Mouse (Mus musculus) forebrain, embryonic 14.5 days (tissue): ENCODE results near the gene Mrpl19. TPM values are rescaled to one million over a fixed set of nuclear protein-coding genes. Genes with fewer than 3 reads are reported as not detected.

Experiments
- ATAC-seq: fragments of 200-750 bp; cut with Nextera tagmentation; 2 replicates; pipeline ENCODE4 v1.8.0; 2017; ENCODE audit warnings: mild to moderate bottlenecking, moderate library complexity
- DNase-seq: peaks from one replicate; pipeline ENCODE4 v3.0.0-alpha.2; 2015; ENCODE audit warnings: low spot score
- H3K27ac ChIP-seq: fragments of 300-500 bp; sonication (generic); 2 replicates; pipeline ENCODE4 v1.5.1; 2014; ENCODE audit warnings: low read depth, mild to moderate bottlenecking, control low read depth, low read length, moderate library complexity
- H3K27me3 ChIP-seq: fragments of 300-500 bp; sonication (generic); replicated peaks from 2 replicates; pipeline ENCODE4 v1.6.1; 2014; ENCODE audit warnings: low read length, control low read depth, mixed read lengths; ENCODE audit not compliant: control insufficient read depth, insufficient read depth
- H3K36me3 ChIP-seq: fragments of 300-500 bp; sonication (generic); 2 replicates; pipeline ENCODE4 v1.6.1; 2014; ENCODE audit warnings: low read length, control low read depth; ENCODE audit not compliant: control insufficient read depth, insufficient read depth
- H3K4me1 ChIP-seq: fragments of 300-500 bp; sonication (generic); 2 replicates; pipeline ENCODE4 v1.6.1; 2014; ENCODE audit warnings: antibody characterized with exemption, low read length, control low read depth; ENCODE audit not compliant: control insufficient read depth, insufficient read depth
- H3K4me2 ChIP-seq: fragments of 300-500 bp; sonication (generic); 2 replicates; pipeline ENCODE4 v1.6.1; 2014; ENCODE audit warnings: mild to moderate bottlenecking, control low read depth, low read length
- H3K4me3 ChIP-seq: fragments of 300-500 bp; sonication (generic); 2 replicates; pipeline ENCODE4 v1.5.1; 2014; ENCODE audit warnings: low read depth, low read length, control low read depth
- H3K9ac ChIP-seq: fragments of 300-500 bp; sonication (generic); 2 replicates; pipeline ENCODE4 v1.6.1; 2014; ENCODE audit warnings: mild to moderate bottlenecking, low read length, control low read depth, moderate library complexity
- H3K9me3 ChIP-seq: fragments of 300-500 bp; sonication (generic); replicated peaks from 2 replicates; pipeline ENCODE4 v1.6.1; 2016; ENCODE audit warnings: low read length, control low read depth, mixed read lengths; ENCODE audit not compliant: control insufficient read depth
- WGBS: fragments of 180-500 bp; shearing (Covaris S2); extraction: QIAGEN DNeasy Blood & Tissue Kit; methylation state at CpG from one replicate; pipeline ENCODE4 v1.1.7; 2014; 5-methylcytosine and 5-hydroxymethylcytosine counted together
- polyA plus RNA-seq: library from polyadenylated mRNA; unstranded; fragments of >200 nt; fragmentation: Nextera tagmentation; extraction: Ambion mirVana; gene quantifications from 2 replicates; pipeline ENCODE4 v1.2.1, GENCODE M21; 2014

Gene Mrpl19
- polyA plus RNA-seq, 1 experiment from 2014 or later = 32.9 TPM

GRCm38 (mm10) chr6:81955133-81955532, 10.6 kb downstream of the Mrpl19 start:
- 95% methylated on average over 5 of the region's 5 CpGs for WGBS
- H3K36me3 ChIP-seq = peaks cover 83% of the 10 kb centered on the region
- no peak for DNase-seq
- no peaks in the 10 kb centered on the region for H3K9me3 ChIP-seq
- no peak overlapping the region for H3K27ac ChIP-seq
- H3K4me2 ChIP-seq = no peak overlapping the region
- H3K4me3 ChIP-seq = no peak overlapping the region
- no peaks in the 10 kb centered on the region for H3K4me1 ChIP-seq
- no peaks in the 10 kb centered on the region for H3K27me3 ChIP-seq
- no peak for ATAC-seq
- no peak overlapping the region for H3K9ac ChIP-seq

GRCm38 (mm10) chr6:81946906-81947305, 18.9 kb downstream of the Mrpl19 start:
- H3K9me3 ChIP-seq = no peaks in the 10 kb centered on the region
- H3K27ac ChIP-seq = no peak overlapping the region
- no peak overlapping the region for H3K4me3 ChIP-seq
- no peak overlapping the region for H3K4me2 ChIP-seq
- no peak overlapping the region for H3K9ac ChIP-seq
- ATAC-seq = no peak
- peaks cover 83% of the 10 kb centered on the region for H3K36me3 ChIP-seq
- DNase-seq = no peak
- 96% methylated on average over 6 of the region's 6 CpGs for WGBS
- H3K27me3 ChIP-seq = no peaks in the 10 kb centered on the region
- no peaks in the 10 kb centered on the region for H3K4me1 ChIP-seq

GRCm38 (mm10) chr6:81944432-81944831, 21.3 kb downstream of the Mrpl19 start:
- no peaks in the 10 kb centered on the region for H3K27me3 ChIP-seq
- no peak overlapping the region for H3K27ac ChIP-seq
- no peak for ATAC-seq
- H3K4me2 ChIP-seq = no peak overlapping the region
- H3K9me3 ChIP-seq = no peaks in the 10 kb centered on the region
- 93% methylated on average over 3 of the region's 3 CpGs for WGBS
- H3K9ac ChIP-seq = no peak overlapping the region
- no peak for DNase-seq
- no peak overlapping the region for H3K4me3 ChIP-seq
- H3K4me1 ChIP-seq = no peaks in the 10 kb centered on the region
- H3K36me3 ChIP-seq = peaks cover 85% of the 10 kb centered on the region

GRCm38 (mm10) chr6:81943281-81943680, 22.5 kb downstream of the Mrpl19 start:
- Histone ChIP-seq H3K9me3 (no peaks in the 10 kb centered on the region), H3K36me3 (peaks cover 82% of the 10 kb centered on the region), H3K9ac (no peak overlapping the region), H3K27ac (no peak overlapping the region), H3K4me2 (no peak overlapping the region), H3K4me3 (no peak overlapping the region), H3K27me3 (no peaks in the 10 kb centered on the region), H3K4me1 (no peaks in the 10 kb centered on the region)
- no peak for DNase-seq
- no peak for ATAC-seq
- WGBS = 96% methylated on average over 2 of the region's 2 CpGs

- Histone ChIP-seq H3K36me3 (peaks cover 81% of the 10 kb centered on the region), H3K27me3 (no peaks in the 10 kb centered on the region), H3K4me1 (no peaks in the 10 kb centered on the region), H3K9ac (no peak overlapping the region), H3K27ac (no peak overlapping the region), H3K9me3 (no peaks in the 10 kb centered on the region), H3K4me2 (no peak overlapping the region), H3K4me3 (no peak overlapping the region)
- DNase-seq = no peak
- 94% methylated on average over 5 of the region's 5 CpGs for WGBS
- ATAC-seq = no peak
These were observed 24.0 kb downstream of the Mrpl19 start for GRCm38 (mm10) chr6:81941718-81942117.

- Histone ChIP-seq H3K36me3 (peaks cover 80% of the 10 kb centered on the region), H3K4me3 (no peak overlapping the region), H3K9ac (no peak overlapping the region), H3K27ac (no peak overlapping the region), H3K4me2 (no peak overlapping the region), H3K4me1 (no peaks in the 10 kb centered on the region), H3K27me3 (no peaks in the 10 kb centered on the region), H3K9me3 (no peaks in the 10 kb centered on the region)
- WGBS = 96% methylated on average over 3 of the region's 3 CpGs
- ATAC-seq (no peak), DNase-seq (no peak)
These were observed 32.5 kb downstream of the Mrpl19 start for GRCm38 (mm10) chr6:81933281-81933680.

GRCm38 (mm10) chr6:81929402-81929801, 36.4 kb downstream of the Mrpl19 start:
- WGBS = 86% methylated on average over 4 of the region's 4 CpGs
- H3K36me3 ChIP-seq = peaks cover 80% of the 10 kb centered on the region

GRCm38 (mm10) chr6:81924304-81924703, 41.5 kb downstream of the Mrpl19 start:
- peak overlapping the region; percentile 66 for H3K4me3 ChIP-seq
- peak; percentile 45; the same call in 1 of the 2 replicates for ATAC-seq
- DNase-seq = peak; percentile 8
- H3K4me1 ChIP-seq = peaks cover 6% of the 10 kb centered on the region
- H3K4me2 ChIP-seq = peak overlapping the region; percentile 58
- peak overlapping the region; percentile 79 for H3K9ac ChIP-seq
- no peaks in the 10 kb centered on the region for H3K9me3 ChIP-seq
- H3K27ac ChIP-seq = no peak overlapping the region
- H3K36me3 ChIP-seq = peaks cover 35% of the 10 kb centered on the region
- WGBS = 13% methylated on average over 5 of the region's 5 CpGs
- no peaks in the 10 kb centered on the region for H3K27me3 ChIP-seq

More at GRCm38 (mm10) chr6:81929402-81929801, 36.4 kb downstream of the Mrpl19 start:
- Histone ChIP-seq H3K27ac (no peak overlapping the region), H3K9ac (no peak overlapping the region), H3K4me2 (no peak overlapping the region), H3K4me3 (no peak overlapping the region), H3K4me1 (peaks cover 3% of the 10 kb centered on the region), H3K27me3 (no peaks in the 10 kb centered on the region), H3K9me3 (no peaks in the 10 kb centered on the region)
- ATAC-seq (no peak), DNase-seq (no peak)

GRCm38 (mm10) chr6:81923523-81924142, 42.1 kb downstream of the Mrpl19 start, which contains the start of gene Gcfc2:
Gene Gcfc2 (plus strand): TSS chr6:81923669.
- peak within 1 kb of the TSS; percentile 79 for H3K9ac ChIP-seq
- peak within 1 kb of the TSS; percentile 58 for H3K4me2 ChIP-seq
- no peaks in the 10 kb centered on the region for H3K27me3 ChIP-seq
- H3K4me3 ChIP-seq = peak within 1 kb of the TSS; percentile 66
- DNase-seq (peak; percentile 96), ATAC-seq (peak; percentile 98)
- WGBS = under 1% methylated on average over 56 of the region's 56 CpGs
- peaks cover 6% of the 10 kb centered on the region for H3K4me1 ChIP-seq
- H3K9me3 ChIP-seq = no peaks in the 10 kb centered on the region
- peaks cover 32% of the 10 kb centered on the region for H3K36me3 ChIP-seq
- no peak within 1 kb of the TSS for H3K27ac ChIP-seq
